ENCODE assay signal across 9 mouse cellular contexts in genomic region chr1:176212922-176213644, GRCm38 (mm10).
A peak's percentile ranks its signal among the peaks of the same experiment; 100 is the strongest.
DNase-seq lines count a peak whose midpoint lies in the region; ATAC-seq lines count a peak whose summit lies in the region.
"Had no signal": no experiment of that assay in that cellular context is flagged by ENCODE, and none has a peak within 500 bp of the region (broad histone marks: within the 10 kb centered on the region; RNA-seq: fewer than 3 reads in every experiment).

No protein-coding gene starts in this region.

- no peak for DNase-seq in heart, postnatal 36 days
- no peak for DNase-seq in midbrain, embryonic 10.5 days (ENCODE audit: low spot score)
- no peak for DNase-seq in c-Kit-positive CD71-positive TER-119-positive erythroid progenitor cells, embryonic 14.5 days (ENCODE audit: low spot score)
- DNase-seq in layer of hippocampus, adult 11-12 months (ENCODE audit: low spot score), result no peak
- no peak for DNase-seq in spleen, adult 18-20 months

- no peaks in the 10 kb centered on the region for H3K27me3 ChIP-seq in heart, embryonic 16.5 days (ENCODE audit: control insufficient read depth, insufficient read depth, low read length)
- no peaks in the 10 kb centered on the region for H3K27me3 ChIP-seq in embryonic facial prominence, embryonic 12.5 days
- no peaks in the 10 kb centered on the region for H3K27me3 ChIP-seq in forebrain, embryonic 12.5 days
- no peaks in the 10 kb centered on the region for H3K27me3 ChIP-seq in midbrain, embryonic 10.5 days (ENCODE audit: low read depth, poor library complexity, severe bottlenecking)

- no peaks in the 10 kb centered on the region for H3K9me3 ChIP-seq in heart, embryonic 16.5 days (replicated peaks; ENCODE audit: control insufficient read depth, low read length)
- H3K9me3 ChIP-seq in embryonic facial prominence, embryonic 12.5 days, result no peaks in the 10 kb centered on the region
- H3K9me3 ChIP-seq in forebrain, embryonic 12.5 days, result no peaks in the 10 kb centered on the region
- no peaks in the 10 kb centered on the region for H3K9me3 ChIP-seq in midbrain, embryonic 10.5 days (replicated peaks)

- H3K9ac ChIP-seq in heart, embryonic 16.5 days (ENCODE audit: low read length), result no peak overlapping the region; the same call in 1 of the 2 replicates
- no peak overlapping the region for H3K9ac ChIP-seq in embryonic facial prominence, embryonic 12.5 days
- 0 out of 2 replicates have a peak overlapping the region, but pooled peaks have one; percentile 25 for H3K9ac ChIP-seq in forebrain, embryonic 12.5 days

- ATAC-seq in heart, embryonic 16.5 days (replicated peaks; ENCODE audit: extremely low read depth, insufficient read depth, low FRiP score), result no peak
- peak; percentile 31; the same call in 1 of the 2 replicates for ATAC-seq in embryonic facial prominence, embryonic 12.5 days (ENCODE audit: insufficient number of reproducible peaks, insufficient read depth, low FRiP score, low TSS enrichment)
- peak; percentile 13; the same call in 1 of the 2 replicates for ATAC-seq in forebrain, embryonic 12.5 days (ENCODE audit: low FRiP score)

- H3K4me1 ChIP-seq in heart, embryonic 16.5 days (ENCODE audit: control insufficient read depth, insufficient read depth, low read length), result peaks cover 7% of the 10 kb centered on the region; the same call in 1 of the 2 replicates
- H3K4me1 ChIP-seq in embryonic facial prominence, embryonic 12.5 days, result no peaks in the 10 kb centered on the region
- peaks cover 27% of the 10 kb centered on the region for H3K4me1 ChIP-seq in forebrain, embryonic 12.5 days
- H3K4me1 ChIP-seq in midbrain, embryonic 10.5 days, result peaks cover 26% of the 10 kb centered on the region

- intact Hi-C loops in heart, postnatal 36 days (cut with DNase I), result no loop called here

- no peaks in the 10 kb centered on the region for H3K36me3 ChIP-seq in heart, embryonic 16.5 days (ENCODE audit: control insufficient read depth, insufficient read depth)
- H3K36me3 ChIP-seq in embryonic facial prominence, embryonic 12.5 days, result no peaks in the 10 kb centered on the region
- H3K36me3 ChIP-seq in forebrain, embryonic 12.5 days (replicated peaks), result no peaks in the 10 kb centered on the region
- no peaks in the 10 kb centered on the region for H3K36me3 ChIP-seq in midbrain, embryonic 10.5 days

- H3K27ac ChIP-seq in heart, embryonic 16.5 days (ENCODE audit: low read length), result no peak overlapping the region
- H3K27ac ChIP-seq in embryonic facial prominence, embryonic 12.5 days, result no peak overlapping the region
- 0 out of 2 replicates have a peak overlapping the region, but pooled peaks have one; percentile 31 for H3K27ac ChIP-seq in forebrain, embryonic 12.5 days
- H3K27ac ChIP-seq in midbrain, embryonic 10.5 days (replicated peaks), result peak overlapping the region; percentile 35
- H3K27ac ChIP-seq: heart, adult 2 months had no signal

- WGBS in heart, embryonic 16.5 days, result 59% methylated on average over 9 of the region's 9 CpGs
- WGBS in embryonic facial prominence, embryonic 12.5 days, result 63% methylated on average over 9 of the region's 9 CpGs
- 56% methylated on average over 9 of the region's 9 CpGs for WGBS in forebrain, embryonic 12.5 days
- WGBS in midbrain, embryonic 10.5 days, result 73% methylated on average over 9 of the region's 9 CpGs

- no peak overlapping the region for H3K4me3 ChIP-seq in heart, embryonic 16.5 days (ENCODE audit: low read length)
- H3K4me3 ChIP-seq in embryonic facial prominence, embryonic 12.5 days, result no peak overlapping the region
- peak overlapping the region; percentile 11; the same call in 1 of the 2 replicates for H3K4me3 ChIP-seq in forebrain, embryonic 12.5 days (replicated peaks)
- H3K4me3 ChIP-seq in midbrain, embryonic 10.5 days, result peak overlapping the region; percentile 7; the same call in 1 of the 2 replicates
- H3K4me3 ChIP-seq: heart, adult 2 months had no signal

- H3K4me2 ChIP-seq in heart, embryonic 16.5 days (ENCODE audit: low read depth, low read length), result peak overlapping the region; percentile 58
- peak overlapping the region; percentile 31 for H3K4me2 ChIP-seq in embryonic facial prominence, embryonic 12.5 days (replicated peaks)
- H3K4me2 ChIP-seq in forebrain, embryonic 12.5 days, result peak overlapping the region; percentile 43

Comparison
In these comparisons a context has a peak if more than half of its experiments do, and no peak if none do; other contexts are left out.
1. H3K27ac ChIP-seq: peak in forebrain, embryonic 12.5 days (single experiment) and midbrain, embryonic 10.5 days (single experiment); none in heart, embryonic 16.5 days (single experiment) and embryonic facial prominence, embryonic 12.5 days (single experiment).
2. H3K4me3 ChIP-seq: peak in forebrain, embryonic 12.5 days (single experiment) and midbrain, embryonic 10.5 days (single experiment); none in heart, embryonic 16.5 days (single experiment) and embryonic facial prominence, embryonic 12.5 days (single experiment).
3. Peak in every context shown above with its lines, with median percentiles within 50 percentile points of each other: H3K4me2 ChIP-seq.